Mouse (Mus musculus): ENCODE measurements around the gene Plcg1.

DNA sequence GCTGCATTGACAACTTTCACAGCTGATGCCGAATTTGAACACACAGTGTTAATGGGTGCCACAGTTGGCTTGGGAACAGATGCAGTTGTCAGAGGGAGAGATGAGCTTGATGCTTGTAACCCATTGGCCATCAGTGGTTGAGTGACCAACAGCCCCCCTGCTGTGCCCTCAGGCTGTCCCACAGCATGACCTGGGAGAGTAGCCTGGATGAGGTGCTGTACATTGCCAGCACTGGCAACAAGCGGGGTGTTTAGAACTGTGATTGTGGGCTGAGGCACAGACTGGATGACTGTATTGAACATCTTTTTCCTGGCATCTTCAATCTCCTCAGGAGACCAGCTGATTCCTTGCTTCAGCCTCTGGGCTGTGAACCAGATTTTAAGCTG, 49.7 kb downstream of the Plcg1 start:
- TF ChIP-seq CTCF (IDR thresholded peaks at IDR 0.05; ENCODE audit: low read depth) (no peak), EP300 (optimal IDR thresholded peaks at IDR 0.05) (no peak)
